Mouse (Mus musculus) gastrocnemius, postnatal 36 days (tissue): Measurements from ENCODE around the gene Cnpy1. TPM values are rescaled to one million over a fixed set of nuclear protein-coding genes. Genes with fewer than 3 reads are reported as not detected.

Experiments used
- DNase-seq, 2 experiments: peaks; one replicate each; pipeline ENCODE4 v3.0.0; 2022
- intact Hi-C: fragments of 180-260 bp; cut with DNase I; formaldehyde crosslinking; loops from one replicate; pipeline ENCODE4 v1.15.1; 2025
- total RNA-seq, 2 experiments: library from RNA; stranded (reverse); gene quantifications; 2 replicates each; pipeline ENCODE4 v1.2.3; 2021

Gene Cnpy1
- total RNA-seq, 2 experiments from 2014 or later = not detected

GRCm38 (mm10) chr5:28241423-28241822 lies 4.2 kb downstream of the Cnpy1 start:
- intact Hi-C loops = no loop called here
- no peak for DNase-seq

- intact Hi-C loops = no loop called here
Measured at GRCm38 (mm10) chr5:28239829-28240228, 5.8 kb downstream of the Cnpy1 start.

GRCm38 (mm10) chr5:28238876-28239275 lies 6.7 kb downstream of the Cnpy1 start:
- DNase-seq = no peak
- intact Hi-C loops = no loop called here

More at GRCm38 (mm10) chr5:28239829-28240228, 5.8 kb downstream of the Cnpy1 start:
- no peak for DNase-seq

- intact Hi-C loops = no loop called here
- no peak for DNase-seq
Measured at GRCm38 (mm10) chr5:28238152-28238551, 7.5 kb downstream of the Cnpy1 start.

- intact Hi-C loops = no loop called here
- DNase-seq = no peak
Measured at GRCm38 (mm10) chr5:28237715-28238114, 7.9 kb downstream of the Cnpy1 start.

GRCm38 (mm10) chr5:28237055-28237454 lies 8.6 kb downstream of the Cnpy1 start:
- DNase-seq = no peak
- intact Hi-C loops = no loop called here

- DNase-seq = no peak
- intact Hi-C loops = no loop called here
Measured at GRCm38 (mm10) chr5:28236098-28236497, 9.5 kb downstream of the Cnpy1 start.

- no peak for DNase-seq
- intact Hi-C loops = no loop called here
Measured at GRCm38 (mm10) chr5:28232101-28232500, 13.5 kb downstream of the Cnpy1 start.

- no peak for DNase-seq
- intact Hi-C loops = no loop called here
Measured at GRCm38 (mm10) chr5:28219596-28219995, 26.0 kb downstream of the Cnpy1 start.

GRCm38 (mm10) chr5:28213441-28213840 lies 32.2 kb downstream of the Cnpy1 start:
- intact Hi-C loops = no loop called here
- no peak for DNase-seq

- intact Hi-C loops = no loop called here
- DNase-seq = no peak
Measured at GRCm38 (mm10) chr5:28211651-28212310, 33.8 kb downstream of the Cnpy1 start.

- DNase-seq = no peak
- intact Hi-C loops = no loop called here
Measured at GRCm38 (mm10) chr5:28210591-28211550, 34.7 kb downstream of the Cnpy1 start.

- DNase-seq = no peak
- intact Hi-C loops = no loop called here
Measured at GRCm38 (mm10) chr5:28209549-28210431, 35.8 kb downstream of the Cnpy1 start.

GRCm38 (mm10) chr5:28208726-28209520 lies 36.7 kb downstream of the Cnpy1 start:
- DNase-seq = no peak
- intact Hi-C loops = no loop called here

- no peak for DNase-seq
- intact Hi-C loops = no loop called here
Measured at GRCm38 (mm10) chr5:28207043-28207442, 38.6 kb downstream of the Cnpy1 start.

GRCm38 (mm10) chr5:28206448-28206847 lies 39.2 kb downstream of the Cnpy1 start:
- intact Hi-C loops = no loop called here

GRCm38 (mm10) chr5:28204678-28205077 lies 40.9 kb downstream of the Cnpy1 start:
- DNase-seq = no peak
- intact Hi-C loops = no loop called here

More at GRCm38 (mm10) chr5:28206448-28206847, 39.2 kb downstream of the Cnpy1 start:
- no peak for DNase-seq

- DNase-seq = no peak
- intact Hi-C loops = no loop called here
Measured at GRCm38 (mm10) chr5:28203086-28203485, 42.5 kb downstream of the Cnpy1 start.

- intact Hi-C loops = no loop called here
- no peak for DNase-seq
Measured at GRCm38 (mm10) chr5:28199089-28199873, 46.3 kb downstream of the Cnpy1 start.
